9 mouse cellular contexts compared by ENCODE assay signal in genomic region chr6:55717209-55717608, GRCm38 (mm10). TPM values are rescaled to one million over a fixed set of nuclear protein-coding genes. Genes with fewer than 3 reads are reported as not detected.
DNase-seq lines count a peak whose midpoint lies in the region; ATAC-seq and TF ChIP-seq lines count a peak whose summit lies in the region.
"Had no signal": no experiment of that assay in that cellular context is flagged by ENCODE, and none has a peak within 500 bp of the region (broad histone marks: within the 10 kb centered on the region; RNA-seq: fewer than 3 reads in every experiment).

No protein-coding gene starts in this region.

- no peaks in the 10 kb centered on the region for H3K27me3 ChIP-seq in forebrain, embryonic 14.5 days (replicated peaks; ENCODE audit: control insufficient read depth, insufficient read depth, low read length)
- H3K27me3 ChIP-seq in midbrain, postnatal 0 days (ENCODE audit: insufficient read depth, low read length) = no peaks in the 10 kb centered on the region

- peak; percentile 19; the same call in 1 of the 2 replicates for TF ChIP-seq CTCF in bone marrow macrophage, adult 2 months (IDR thresholded peaks at IDR 0.05; ENCODE audit: low read depth, low read length)
- TF ChIP-seq CTCF in midbrain, postnatal 0 days (IDR thresholded peaks at IDR 0.05) = peak; percentile 76

- no peaks in the 10 kb centered on the region for H3K4me1 ChIP-seq in bone marrow macrophage, adult 2 months (ENCODE audit: control insufficient read depth, insufficient read depth, low read length)
- H3K4me1 ChIP-seq in forebrain, embryonic 14.5 days (ENCODE audit: control insufficient read depth, insufficient read depth, low read length) = no peaks in the 10 kb centered on the region
- H3K4me1 ChIP-seq in midbrain, postnatal 0 days (ENCODE audit: insufficient read depth, low read length) = no peaks in the 10 kb centered on the region

- H3K9me3 ChIP-seq in forebrain, embryonic 14.5 days (replicated peaks; ENCODE audit: control insufficient read depth, low read length) = no peaks in the 10 kb centered on the region
- no peaks in the 10 kb centered on the region for H3K9me3 ChIP-seq in midbrain, postnatal 0 days (ENCODE audit: low read length)

- H3K36me3 ChIP-seq in forebrain, embryonic 14.5 days (ENCODE audit: control insufficient read depth, insufficient read depth, low read length) = no peaks in the 10 kb centered on the region
- H3K36me3 ChIP-seq in midbrain, postnatal 0 days (ENCODE audit: insufficient read depth, low read length) = no peaks in the 10 kb centered on the region

- ATAC-seq in forebrain, embryonic 14.5 days = 0 out of 2 replicates have a peak, but pooled peaks have one; percentile 34
- no peak for ATAC-seq in midbrain, postnatal 0 days (ENCODE audit: low FRiP score)

- no peak overlapping the region for H3K4me2 ChIP-seq in forebrain, embryonic 14.5 days (ENCODE audit: low read length)
- H3K4me2 ChIP-seq in midbrain, postnatal 0 days (ENCODE audit: low read depth, low read length, poor library complexity, severe bottlenecking) = no peak overlapping the region

- H3K27ac ChIP-seq in bone marrow macrophage, adult 2 months (ENCODE audit: insufficient read depth, low read depth, low read length) = no peak overlapping the region
- H3K27ac ChIP-seq in forebrain, embryonic 14.5 days (ENCODE audit: low read depth, low read length) = no peak overlapping the region
- H3K27ac ChIP-seq in midbrain, postnatal 0 days (ENCODE audit: low read depth, low read length) = no peak overlapping the region

- no peak for TF ChIP-seq POLR2A in bone marrow macrophage, adult 2 months (IDR thresholded peaks at IDR 0.05; ENCODE audit: borderline replicate concordance, low read depth, low read length)

- intact Hi-C loops in left cerebral cortex, postnatal 10 days (cut with DNase I) = loop anchor here (5.0 kb wide), 1 partner anchor 235 kb away; no protein-coding TSS in a partner anchor

- WGBS in forebrain, embryonic 14.5 days = 46% methylated on average over 5 of the region's 5 CpGs
- 41% methylated on average over 5 of the region's 5 CpGs for WGBS in midbrain, postnatal 0 days

- DNase-seq in gastrocnemius, adult 18-20 months (ENCODE audit: low spot score) = peak; percentile 26
- no peak for DNase-seq in gastrocnemius, postnatal 25 days
- DNase-seq in forebrain, embryonic 14.5 days (ENCODE audit: low spot score) = peak; percentile 49
- DNase-seq in kidney, adult 11 months = peak; percentile 17
- peak; percentile 31 to 76 for DNase-seq in left cerebral cortex, postnatal 10 days (ENCODE audit: extremely low spot score in 1 of 2, low spot score in 2 of 2)
- peak; percentile 66 for DNase-seq in midbrain, postnatal 0 days (ENCODE audit: low spot score)
- peak; percentile 2 to 5 for DNase-seq in thymus, postnatal 36 days

- H3K4me3 ChIP-seq in bone marrow macrophage, adult 2 months (ENCODE audit: insufficient read depth, low read length) = no peak overlapping the region
- no peak overlapping the region for H3K4me3 ChIP-seq in forebrain, embryonic 14.5 days (ENCODE audit: low read depth, low read length)
- no peak overlapping the region for H3K4me3 ChIP-seq in midbrain, postnatal 0 days (ENCODE audit: low read depth, low read length)

- no peak overlapping the region for H3K9ac ChIP-seq in forebrain, embryonic 14.5 days (ENCODE audit: low read length)
- H3K9ac ChIP-seq in midbrain, postnatal 0 days (replicated peaks; ENCODE audit: low read length, poor library complexity, severe bottlenecking) = no peak overlapping the region

RNA-seq across cellular contexts. Expression of gene Neurod6, which starts 36.1 kb away (rescaled TPM):
- not detected for total RNA-seq in gastrocnemius, adult 18-20 months (2021)
- total RNA-seq in gastrocnemius, postnatal 25 days (2021) = not detected
- not detected in 2 replicates for polyA plus RNA-seq in bone marrow macrophage, adult 2 months (2012; ENCODE audit: insufficient read depth, insufficient read length, missing spikeins)
- polyA plus RNA-seq in forebrain, embryonic 14.5 days (2014; fragmentation: Nextera tagmentation; extraction: Ambion mirVana) = 448 and 466 TPM in 2 replicates
- 100 to 1,000 TPM in 1 of 2 experiments, 10 to 100 TPM in 1; 78.3 to 107 TPM for total RNA-seq in left cerebral cortex, postnatal 10 days (2021)
- 5.8 and 10.0 TPM in 2 replicates for total RNA-seq in midbrain, postnatal 0 days (2014; rRNA removed)
- polyA plus RNA-seq in midbrain, postnatal 0 days (2015; fragmentation: Nextera tagmentation; extraction: Ambion mirVana) = 10.1 and 10.3 TPM in 2 replicates
- polyA plus RNA-seq: lung, embryonic 16.5 days had no signal
